Mouse (Mus musculus) embryonic fibroblast, embryonic 13.5 days (primary cell): Measurements from ENCODE around the gene Rab5a.

Source experiments
- CTCF ChIP-seq: IDR thresholded peaks from 2 replicates; pipeline ENCODE4 v1.5.1; 2011; ENCODE audit warnings: mild to moderate bottlenecking, control low read depth, low read length, moderate library complexity, borderline replicate concordance; ENCODE audit not compliant: insufficient read depth
- POLR2A ChIP-seq: IDR thresholded peaks from 2 replicates; pipeline ENCODE4 v1.6.1; 2011; ENCODE audit warnings: low read depth, mild to moderate bottlenecking, control low read depth, low read length, moderate library complexity

- TF ChIP-seq CTCF (no peak), POLR2A (no peak)
Observed at GRCm38 (mm10) chr17:53542536-53542935, 63.5 kb downstream of the Rab5a start.
